Mouse (Mus musculus) G1E-ER4 (cell line): ENCODE results near the gene Cc2d2b. TPM values are rescaled to one million over a fixed set of nuclear protein-coding genes. Genes with fewer than 3 reads are reported as not detected.

Source experiments
- GATA1 ChIP-seq: IDR thresholded peaks from one replicate; pipeline ENCODE4 v1.8.0; 2012; ENCODE audit warnings: low read length, inconsistent platforms
- polyA plus RNA-seq: library from polyadenylated mRNA; stranded (reverse); fragments of >175 nt; gene quantifications from 2 replicates; pipeline ENCODE4 v1.2.3, GENCODE M21; 2012

Gene Cc2d2b
- polyA plus RNA-seq: 0.02 TPM in 2 replicates

DNA sequence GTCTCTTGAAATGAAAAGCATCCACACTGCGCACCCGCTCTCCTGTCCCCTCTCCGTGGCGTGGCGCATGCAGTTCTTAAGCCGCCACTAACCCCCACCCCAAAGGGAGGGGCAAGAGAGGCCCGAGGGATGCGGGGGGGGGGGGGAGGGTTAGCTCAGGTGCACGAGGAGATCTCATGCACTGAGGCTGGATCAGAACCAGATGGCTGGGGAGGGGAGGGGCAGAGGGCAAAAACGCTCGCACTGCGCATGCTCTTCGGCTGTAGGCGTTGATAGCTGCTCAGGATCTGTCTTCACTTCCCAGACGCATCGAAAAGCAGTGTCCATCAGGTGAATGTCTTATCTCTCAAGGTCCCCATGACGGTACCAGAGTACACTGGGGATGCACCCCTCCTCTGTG lies at the start of gene Cc2d2b:
TSS of gene Cc2d2b (plus strand) at position 195 of the 400 bp plus-strand sequence.
- no peak for TF ChIP-seq GATA1

GRCm38 (mm10) chr19:40699816-40700215 lies 48.7 kb upstream of the Cc2d2b start:
- TF ChIP-seq GATA1: no peak

- TF ChIP-seq GATA1: no peak
Observed at GRCm38 (mm10) chr19:40702406-40702805, 46.1 kb upstream of the Cc2d2b start.

- no peak for TF ChIP-seq GATA1
Observed at GRCm38 (mm10) chr19:40712889-40713628, 35.5 kb upstream of the Cc2d2b start.

DNA sequence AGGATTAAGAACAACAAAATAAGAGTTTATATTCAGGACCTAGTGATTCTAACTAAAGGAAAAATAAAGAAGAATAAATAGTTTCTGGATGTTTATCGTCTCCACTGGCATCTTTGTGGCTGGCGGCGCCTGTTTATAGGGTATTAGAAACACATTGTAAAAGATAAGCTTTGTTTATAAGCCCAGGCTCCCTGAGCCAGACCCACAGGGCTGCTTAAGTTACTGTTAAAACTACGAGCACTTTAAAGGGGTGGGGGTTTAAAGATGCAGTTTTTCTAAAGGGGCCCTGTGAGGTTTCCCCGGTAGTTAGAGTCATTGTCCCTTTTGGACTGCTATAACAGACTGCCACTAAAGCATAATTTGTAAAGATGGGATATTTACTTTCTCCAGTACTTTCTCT lies 33.9 kb upstream of the Cc2d2b start:
- TF ChIP-seq GATA1: no peak

DNA sequence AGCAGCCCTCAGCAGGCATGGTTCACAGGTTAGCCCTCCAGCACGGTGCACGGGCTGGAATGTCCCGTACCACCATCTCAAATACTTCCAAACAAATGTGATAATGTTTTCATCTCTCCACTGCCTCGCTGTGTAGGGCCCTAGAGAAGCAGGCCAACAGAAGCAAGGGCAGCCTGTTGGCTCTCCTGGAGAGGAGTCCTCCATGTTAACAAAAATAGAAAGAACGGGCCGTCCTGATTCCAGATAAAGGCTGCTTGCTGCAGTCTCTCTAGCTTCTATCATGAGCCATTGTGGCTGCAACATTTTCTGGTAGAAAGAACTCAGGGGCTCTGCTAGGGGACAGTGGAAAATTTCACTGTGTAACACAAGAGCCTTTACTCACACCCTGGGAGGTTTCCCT lies 31.6 kb upstream of the Cc2d2b start:
- no peak for TF ChIP-seq GATA1

GRCm38 (mm10) chr19:40719439-40720105 lies 29.0 kb upstream of the Cc2d2b start:
- TF ChIP-seq GATA1: no peak

- no peak for TF ChIP-seq GATA1
Observed at GRCm38 (mm10) chr19:40720381-40720780, 28.2 kb upstream of the Cc2d2b start.

- TF ChIP-seq GATA1: no peak
Observed at GRCm38 (mm10) chr19:40722137-40723038, 26.2 kb upstream of the Cc2d2b start.

GRCm38 (mm10) chr19:40723516-40723915 lies 25.0 kb upstream of the Cc2d2b start:
- TF ChIP-seq GATA1: no peak

GRCm38 (mm10) chr19:40726148-40726547 lies 22.4 kb upstream of the Cc2d2b start:
- TF ChIP-seq GATA1: no peak

GRCm38 (mm10) chr19:40726614-40727013 lies 21.9 kb upstream of the Cc2d2b start:
- TF ChIP-seq GATA1: no peak

DNA sequence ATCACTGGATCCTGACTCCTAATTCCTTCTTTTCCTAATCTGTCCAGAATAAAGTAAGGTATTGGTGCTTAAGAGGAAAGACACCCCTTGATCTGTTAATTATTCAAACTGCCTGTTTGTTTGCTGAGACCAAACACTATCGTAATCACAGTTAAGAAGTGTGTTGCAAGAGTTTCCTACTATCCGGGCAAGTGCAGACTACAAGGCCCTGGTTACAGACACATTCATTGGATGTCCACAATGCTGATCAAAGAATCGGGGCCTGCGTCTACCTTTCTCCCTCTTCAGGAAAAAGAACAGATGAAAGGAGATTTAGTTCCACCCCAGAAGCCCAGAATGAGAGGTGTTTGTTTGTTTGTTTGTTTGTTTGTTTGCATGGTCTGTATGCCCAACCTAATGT lies 20.3 kb upstream of the Cc2d2b start:
- no peak for TF ChIP-seq GATA1

DNA sequence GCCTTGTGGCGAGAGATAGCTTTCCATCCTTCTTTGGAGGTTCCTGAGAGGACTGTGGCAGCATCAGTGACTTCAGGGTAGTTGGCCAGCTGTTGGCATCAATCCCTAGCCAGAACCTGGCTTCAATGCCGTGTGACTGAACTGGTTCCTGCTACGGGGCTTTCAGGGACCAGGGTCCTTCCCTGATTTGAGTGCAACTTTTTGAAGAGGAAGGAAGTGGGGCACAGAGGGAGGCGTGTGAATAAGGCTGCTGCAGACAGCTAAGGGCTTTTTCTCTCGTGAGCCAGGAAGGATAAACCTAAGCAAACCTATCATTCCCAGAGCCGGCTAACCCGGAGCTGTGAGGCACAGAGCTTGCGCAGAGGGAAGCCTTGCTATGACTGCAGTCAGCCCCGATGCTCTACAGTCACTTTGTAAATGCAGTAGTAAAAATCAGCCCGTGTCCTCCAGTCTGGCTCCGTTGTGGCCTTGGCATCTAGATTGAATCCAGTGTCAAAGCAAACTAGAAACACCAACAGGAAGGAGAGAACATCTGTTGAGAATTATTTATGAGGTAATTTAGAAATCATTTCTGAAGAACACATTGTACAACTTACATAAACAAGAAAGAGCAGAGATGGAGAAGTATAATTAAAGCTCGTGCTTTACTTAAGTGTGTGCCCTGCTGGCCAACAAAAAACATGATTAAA lies 19.7 kb upstream of the Cc2d2b start:
- TF ChIP-seq GATA1: no peak

DNA sequence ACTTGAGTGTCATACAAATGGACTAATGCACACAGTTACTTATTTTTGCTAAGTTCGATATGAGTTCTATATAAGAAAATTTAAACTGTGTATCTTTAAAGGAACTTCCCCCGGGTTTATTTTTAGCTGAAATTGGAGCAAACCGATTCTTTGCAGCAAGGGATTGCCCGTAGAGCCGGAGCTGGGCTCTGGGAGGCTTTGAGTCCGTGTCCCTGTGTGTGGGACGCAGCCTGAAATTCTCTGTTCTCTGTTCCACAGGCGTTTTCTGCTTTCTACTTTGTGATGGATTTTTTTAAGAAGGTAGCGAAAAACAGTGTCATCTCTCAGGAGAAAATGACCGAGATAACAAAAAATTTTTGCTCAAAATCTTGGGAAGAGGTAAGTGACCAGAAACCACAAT lies 15.1 kb upstream of the Cc2d2b start:
- no peak for TF ChIP-seq GATA1
